Mouse (Mus musculus): ENCODE data around the gene Ankrd11.

- peak; percentile 21 for TF ChIP-seq CTCF (IDR thresholded peaks at IDR 0.05; ENCODE audit: low read depth)
- TF ChIP-seq EP300 (IDR thresholded peaks at IDR 0.05; ENCODE audit: low read depth): no peak
Observed at GRCm38 (mm10) chr8:123066101-123066683, 24.1 kb upstream of the Ankrd11 start.

Data from heart, postnatal 0 days (tissue).